Mouse (Mus musculus): ENCODE results near the gene Apom.

- TF ChIP-seq POLR2A (IDR thresholded peaks at IDR 0.05; ENCODE audit: control insufficient read depth, extremely low read depth, insufficient read depth, low read length, poor library complexity) (no peak), CTCF (IDR thresholded peaks at IDR 0.05; ENCODE audit: borderline replicate concordance, control insufficient read depth, extremely low read depth, insufficient read depth, low read length, poor library complexity) (no peak)
Observed at GRCm38 (mm10) chr17:35080248-35080647, 51.6 kb downstream of the Apom start.
